Mouse (Mus musculus) liver, embryonic 15.5 days (tissue): ENCODE measurements around the gene Uhrf1. TPM values are rescaled to one million over a fixed set of nuclear protein-coding genes. Genes with fewer than 3 reads are reported as not detected.

ENCODE experiments used
- ATAC-seq: fragments of 200-750 bp; cut with Nextera tagmentation; 2 replicates; pipeline ENCODE4 v1.8.0; 2017; ENCODE audit warnings: moderate number of reproducible peaks, mild to moderate bottlenecking, moderate library complexity; ENCODE audit not compliant: insufficient read depth
- H3K27ac ChIP-seq: fragments of 300-500 bp; sonication (generic); replicated peaks from 2 replicates; pipeline ENCODE4 v1.5.1; 2015; ENCODE audit warnings: mild to moderate bottlenecking, inconsistent platforms
- H3K27me3 ChIP-seq: fragments of 300-500 bp; sonication (generic); 2 replicates; pipeline ENCODE4 v1.6.1; 2015; ENCODE audit warnings: mild to moderate bottlenecking, inconsistent platforms
- H3K36me3 ChIP-seq: fragments of 300-500 bp; sonication (generic); replicated peaks from 2 replicates; pipeline ENCODE4 v1.6.1; 2015; ENCODE audit warnings: moderate library complexity, mild to moderate bottlenecking, inconsistent platforms
- H3K4me1 ChIP-seq: fragments of 300-500 bp; sonication (generic); replicated peaks from 2 replicates; pipeline ENCODE4 v1.6.1; 2015; ENCODE audit warnings: inconsistent platforms
- H3K4me2 ChIP-seq: fragments of 300-500 bp; sonication (generic); 2 replicates; pipeline ENCODE4 v1.6.1; 2015; ENCODE audit warnings: moderate library complexity, mild to moderate bottlenecking, inconsistent platforms
- H3K4me3 ChIP-seq: fragments of 300-500 bp; sonication (generic); replicated peaks from 2 replicates; pipeline ENCODE4 v1.5.1; 2015; ENCODE audit warnings: mild to moderate bottlenecking, inconsistent platforms
- H3K9ac ChIP-seq: fragments of 300-500 bp; sonication (generic); 2 replicates; pipeline ENCODE4 v1.6.1; 2015; ENCODE audit warnings: moderate library complexity, mild to moderate bottlenecking, inconsistent platforms
- H3K9me3 ChIP-seq: fragments of 300-500 bp; sonication (generic); replicated peaks from 2 replicates; pipeline ENCODE4 v1.6.1; 2016; ENCODE audit warnings: inconsistent platforms
- WGBS: fragments of 180-500 bp; shearing (Covaris S2); methylation state at CpG from one replicate; pipeline ENCODE4 v1.1.7; 2015; ENCODE audit warnings: mixed read lengths; ENCODE audit not compliant: insufficient replicate concordance; 5-methylcytosine and 5-hydroxymethylcytosine counted together
- polyA plus RNA-seq: library from polyadenylated mRNA; unstranded; fragments of >200 nt; fragmentation: Nextera tagmentation; extraction: Ambion mirVana; gene quantifications from 2 replicates; pipeline ENCODE4 v1.2.1, GENCODE M21; 2015

Gene Uhrf1
- polyA plus RNA-seq, 1 experiment from 2014 or later = 96.8 TPM

- Histone ChIP-seq H3K9me3 (no peaks in the 10 kb centered on the region), H3K27ac (peak overlapping the region; percentile 95), H3K4me3 (peak overlapping the region; percentile 81), H3K27me3 (no peaks in the 10 kb centered on the region), H3K9ac (peak overlapping the region; percentile 92), H3K4me2 (peak overlapping the region; percentile 99), H3K36me3 (peaks cover 30% of the 10 kb centered on the region), H3K4me1 (peaks cover 67% of the 10 kb centered on the region)
- ATAC-seq = peak; percentile 56
- 4% methylated on average over 62 of the region's 67 CpGs for WGBS
These were observed 23.3 kb downstream of the Uhrf1 start for GRCm38 (mm10) chr17:56326153-56327147.

GRCm38 (mm10) chr17:56329267-56329666, 26.1 kb downstream of the Uhrf1 start:
- no peaks in the 10 kb centered on the region for H3K9me3 ChIP-seq
- peaks cover 76% of the 10 kb centered on the region for H3K4me1 ChIP-seq
- no peaks in the 10 kb centered on the region for H3K27me3 ChIP-seq
- 0 out of 2 replicates have a peak, but pooled peaks cover 3% of the 10 kb centered on the region for H3K36me3 ChIP-seq
- no peak overlapping the region for H3K27ac ChIP-seq
- no peak for ATAC-seq
- H3K9ac ChIP-seq = no peak overlapping the region
- no peak overlapping the region for H3K4me3 ChIP-seq
- no peak overlapping the region for H3K4me2 ChIP-seq

DNA sequence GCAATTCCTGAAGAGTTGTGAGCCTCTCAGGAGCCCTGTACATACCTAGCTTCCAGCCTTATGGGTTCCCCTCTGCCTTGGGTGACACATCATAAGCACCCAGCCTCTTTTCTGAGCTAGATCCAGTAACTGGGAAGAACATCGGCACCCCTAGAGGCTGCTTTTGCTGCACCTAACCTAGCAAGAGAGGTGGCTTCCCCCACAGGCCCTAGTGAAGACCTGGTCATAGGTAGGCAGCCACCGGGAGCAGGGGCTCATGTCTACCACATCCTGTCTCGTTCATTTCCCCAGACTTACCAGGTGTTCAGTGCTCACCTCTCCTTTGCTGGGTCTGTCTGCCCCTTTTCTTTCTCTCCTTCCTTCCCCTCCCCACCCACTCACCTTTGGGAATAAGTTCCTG, 27.2 kb downstream of the Uhrf1 start:
- Histone ChIP-seq H3K27ac (no peak overlapping the region), H3K4me1 (peaks cover 72% of the 10 kb centered on the region), H3K27me3 (no peaks in the 10 kb centered on the region), H3K9ac (no peak overlapping the region), H3K36me3 (no peaks in the 10 kb centered on the region), H3K4me3 (no peak overlapping the region), H3K4me2 (no peak overlapping the region), H3K9me3 (no peaks in the 10 kb centered on the region)
- 55% methylated on average over 3 of the region's 3 CpGs for WGBS
- ATAC-seq = no peak

- H3K9ac ChIP-seq = no peak overlapping the region
- no peaks in the 10 kb centered on the region for H3K27me3 ChIP-seq
- no peak overlapping the region for H3K4me2 ChIP-seq
- no peaks in the 10 kb centered on the region for H3K9me3 ChIP-seq
- no peak for ATAC-seq
- no peaks in the 10 kb centered on the region for H3K36me3 ChIP-seq
- H3K27ac ChIP-seq = no peak overlapping the region
- H3K4me1 ChIP-seq = peaks cover 68% of the 10 kb centered on the region
- no peak overlapping the region for H3K4me3 ChIP-seq
These were observed 28.1 kb downstream of the Uhrf1 start for GRCm38 (mm10) chr17:56331256-56331655.

DNA sequence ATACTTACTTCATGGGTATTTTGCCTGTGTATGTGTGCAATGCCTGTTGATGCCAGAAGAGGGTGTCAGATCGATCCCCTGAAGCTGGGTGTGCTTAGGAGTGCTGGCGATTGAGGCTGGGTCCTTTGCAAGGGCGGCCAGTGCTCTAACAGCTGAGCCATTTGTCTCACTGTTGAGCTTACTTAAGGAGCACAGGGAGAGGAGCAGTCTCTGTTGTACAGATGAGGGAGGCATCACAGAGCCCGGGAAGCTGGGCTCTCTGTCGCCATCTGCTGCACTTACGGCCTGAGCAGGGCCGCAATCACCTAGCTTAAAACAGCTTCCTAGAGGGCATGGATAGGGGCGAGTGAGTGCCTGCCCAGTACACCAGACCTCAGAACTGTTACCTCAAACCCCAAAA, 29.9 kb downstream of the Uhrf1 start:
- 52% methylated on average over 8 of the region's 8 CpGs for WGBS

GRCm38 (mm10) chr17:56337190-56337589, 34.1 kb downstream of the Uhrf1 start:
- WGBS = 25% methylated on average over 4 of the region's 4 CpGs
- Histone ChIP-seq H3K27me3 (no peaks in the 10 kb centered on the region), H3K4me1 (peaks cover 45% of the 10 kb centered on the region), H3K36me3 (no peaks in the 10 kb centered on the region), H3K4me3 (no peak overlapping the region), H3K27ac (no peak overlapping the region), H3K9me3 (no peaks in the 10 kb centered on the region), H3K4me2 (no peak overlapping the region), H3K9ac (no peak overlapping the region)
- no peak for ATAC-seq

More for the DNA sequence above, 29.9 kb downstream of the Uhrf1 start:
- H3K4me2 ChIP-seq = no peak overlapping the region
- no peaks in the 10 kb centered on the region for H3K27me3 ChIP-seq
- no peak overlapping the region for H3K4me3 ChIP-seq
- peaks cover 59% of the 10 kb centered on the region for H3K4me1 ChIP-seq
- H3K9me3 ChIP-seq = no peaks in the 10 kb centered on the region
- no peak for ATAC-seq
- H3K9ac ChIP-seq = no peak overlapping the region
- H3K36me3 ChIP-seq = no peaks in the 10 kb centered on the region
- H3K27ac ChIP-seq = no peak overlapping the region

DNA sequence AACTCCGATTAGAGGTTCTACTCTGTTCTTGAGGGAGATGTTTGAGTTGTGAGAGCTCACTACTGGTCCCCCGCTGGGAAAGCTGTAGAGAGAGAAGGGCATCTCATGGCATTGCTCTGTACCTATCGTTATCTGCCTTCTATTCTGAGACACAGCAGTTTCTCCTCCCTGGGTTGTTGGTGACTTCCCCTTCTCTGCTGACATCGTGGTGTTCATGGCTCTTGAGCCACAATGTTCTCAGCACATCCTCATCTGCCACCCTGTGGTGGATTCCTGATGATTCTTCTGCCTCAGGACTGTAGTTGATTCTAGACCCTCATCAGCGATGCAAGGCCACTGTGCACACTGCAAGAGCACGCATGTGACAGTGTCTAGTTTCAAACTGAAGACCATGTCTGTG, 34.7 kb downstream of the Uhrf1 start:
- no peak overlapping the region for H3K4me3 ChIP-seq
- H3K9me3 ChIP-seq = no peaks in the 10 kb centered on the region
- no peak overlapping the region for H3K4me2 ChIP-seq
- H3K4me1 ChIP-seq = peaks cover 40% of the 10 kb centered on the region
- H3K9ac ChIP-seq = no peak overlapping the region
- no peaks in the 10 kb centered on the region for H3K36me3 ChIP-seq
- H3K27ac ChIP-seq = no peak overlapping the region
- H3K27me3 ChIP-seq = no peaks in the 10 kb centered on the region
- 45% methylated on average over 6 of the region's 6 CpGs for WGBS
- no peak for ATAC-seq

DNA sequence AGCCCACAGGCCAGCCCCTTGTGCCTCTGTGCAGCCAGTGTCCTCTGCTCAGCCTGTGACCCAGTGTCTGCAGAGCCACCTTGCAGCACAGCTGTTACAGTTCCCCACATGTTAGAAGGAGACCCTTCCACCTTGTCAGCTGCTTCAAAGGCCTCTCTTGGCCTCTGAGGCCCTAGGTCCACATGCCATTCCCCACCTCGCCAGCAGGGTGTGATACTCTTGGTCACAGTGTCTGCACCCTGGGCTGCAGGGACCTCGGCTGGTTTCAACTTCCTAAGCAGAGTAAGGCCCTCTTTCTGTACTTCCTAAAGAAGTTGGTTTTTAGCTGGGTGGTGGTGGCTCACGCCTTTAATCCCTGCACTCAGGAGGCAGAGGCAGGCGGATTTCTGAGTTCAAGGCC, 35.8 kb downstream of the Uhrf1 start:
- no peak overlapping the region for H3K9ac ChIP-seq
- WGBS = 15% methylated on average over 4 of the region's 4 CpGs
- no peak overlapping the region for H3K4me2 ChIP-seq
- no peak overlapping the region for H3K27ac ChIP-seq
- peaks cover 49% of the 10 kb centered on the region for H3K4me1 ChIP-seq
- H3K27me3 ChIP-seq = no peaks in the 10 kb centered on the region
- no peak overlapping the region for H3K4me3 ChIP-seq
- no peaks in the 10 kb centered on the region for H3K9me3 ChIP-seq
- no peak for ATAC-seq
- H3K36me3 ChIP-seq = no peaks in the 10 kb centered on the region

- Histone ChIP-seq H3K9ac (no peak overlapping the region), H3K27me3 (no peaks in the 10 kb centered on the region), H3K4me2 (no peak overlapping the region), H3K36me3 (no peaks in the 10 kb centered on the region), H3K4me3 (no peak overlapping the region), H3K9me3 (no peaks in the 10 kb centered on the region), H3K4me1 (peaks cover 53% of the 10 kb centered on the region), H3K27ac (no peak overlapping the region)
- ATAC-seq = no peak
These were observed 37.6 kb downstream of the Uhrf1 start for GRCm38 (mm10) chr17:56340717-56341116.

DNA sequence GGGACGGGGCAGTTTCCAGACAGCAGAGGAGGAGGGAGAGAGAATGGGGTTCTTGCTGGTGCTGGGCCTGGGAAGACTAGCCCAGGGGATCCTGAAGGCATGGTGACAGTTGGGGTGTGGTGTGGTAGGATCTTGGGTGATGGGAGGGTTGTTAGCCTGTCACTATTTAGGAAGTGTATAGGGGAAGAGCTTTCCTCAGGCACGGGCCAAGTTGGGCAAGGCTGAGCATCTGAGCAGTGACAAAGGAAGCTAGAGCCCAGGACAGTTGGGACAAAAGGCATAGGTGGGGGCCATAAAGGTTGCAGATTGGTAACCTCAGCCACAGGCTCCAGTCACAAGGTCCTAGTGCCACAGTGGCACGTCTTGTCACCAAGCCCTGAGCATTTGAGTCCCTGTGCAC, 40.3 kb downstream of the Uhrf1 start:
- no peak overlapping the region for H3K4me3 ChIP-seq
- ATAC-seq = no peak
- H3K9me3 ChIP-seq = no peaks in the 10 kb centered on the region
- WGBS = 52% methylated on average over 3 of the region's 3 CpGs
- 0 out of 2 replicates have a peak overlapping the region, but pooled peaks have one; percentile 25 for H3K27ac ChIP-seq
- no peak overlapping the region for H3K9ac ChIP-seq
- H3K27me3 ChIP-seq = no peaks in the 10 kb centered on the region
- H3K4me2 ChIP-seq = no peak overlapping the region
- peaks cover 70% of the 10 kb centered on the region for H3K4me1 ChIP-seq
- H3K36me3 ChIP-seq = no peaks in the 10 kb centered on the region

DNA sequence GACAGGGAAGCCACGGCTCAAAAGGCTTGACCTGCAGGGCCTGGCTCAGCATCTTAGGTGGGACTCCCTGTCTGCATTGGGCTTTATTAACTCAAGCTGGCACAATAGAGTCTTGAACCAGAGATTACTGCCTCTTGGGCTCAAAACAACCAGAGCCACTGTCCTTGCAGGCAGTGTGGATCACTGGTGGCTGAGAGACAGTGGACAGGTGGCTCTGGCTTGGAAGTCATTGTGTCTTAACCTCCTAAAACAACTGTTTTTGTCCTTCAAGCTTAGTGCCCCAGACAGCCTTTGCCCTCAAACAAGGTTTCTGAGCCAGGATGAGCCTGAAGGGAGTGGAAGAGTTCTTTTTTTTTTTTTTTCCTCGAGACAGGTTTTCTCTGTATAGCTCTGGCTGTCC, 42.2 kb downstream of the Uhrf1 start:
- Histone ChIP-seq H3K27me3 (no peaks in the 10 kb centered on the region), H3K27ac (no peak overlapping the region), H3K4me2 (no peak overlapping the region), H3K4me3 (no peak overlapping the region), H3K9ac (no peak overlapping the region), H3K36me3 (no peaks in the 10 kb centered on the region), H3K4me1 (peaks cover 81% of the 10 kb centered on the region), H3K9me3 (no peaks in the 10 kb centered on the region)
- 61% methylated on average over 2 of the region's 2 CpGs for WGBS
- ATAC-seq = no peak

DNA sequence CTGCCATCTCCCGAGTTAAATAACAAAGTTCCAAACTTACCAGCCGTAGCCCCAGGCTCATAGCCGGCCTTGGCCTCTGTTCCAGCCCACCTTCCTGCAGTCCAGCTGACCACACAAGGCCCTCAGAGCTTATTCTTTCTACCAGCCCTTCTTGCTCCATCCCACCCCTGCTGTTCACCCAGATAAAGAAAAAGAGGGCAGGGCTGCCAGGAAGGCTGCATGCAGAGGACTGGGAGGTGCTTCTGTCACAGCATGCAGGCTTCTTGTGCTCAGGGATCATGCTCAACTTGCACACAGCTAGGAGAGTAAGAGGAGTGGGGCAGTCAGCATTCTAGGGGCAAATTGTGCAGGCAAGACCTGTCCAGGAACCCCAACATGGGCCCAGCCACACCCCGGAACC, 45.0 kb downstream of the Uhrf1 start:
- H3K4me2 ChIP-seq = peak overlapping the region; percentile 40
- no peaks in the 10 kb centered on the region for H3K27me3 ChIP-seq
- H3K4me3 ChIP-seq = no peak overlapping the region
- peak; percentile 74 for ATAC-seq
- H3K36me3 ChIP-seq = peaks cover under 1% of the 10 kb centered on the region; the same call in 1 of the 2 replicates
- 44% methylated on average over 4 of the region's 4 CpGs for WGBS
- no peak overlapping the region for H3K9ac ChIP-seq
- H3K27ac ChIP-seq = peak overlapping the region; percentile 72
- H3K4me1 ChIP-seq = peaks cover 64% of the 10 kb centered on the region
- H3K9me3 ChIP-seq = no peaks in the 10 kb centered on the region
